Mouse (Mus musculus) midbrain, embryonic 12.5 days (tissue): ENCODE data around the gene Ampd2. TPM values are rescaled to one million over a fixed set of nuclear protein-coding genes. Genes with fewer than 3 reads are reported as not detected.

Experiments
- ATAC-seq: fragments of 200-750 bp; cut with Nextera tagmentation; 2 replicates; pipeline ENCODE4 v1.8.0; 2017; ENCODE audit warnings: low read depth, moderate TSS enrichment, moderate library complexity; ENCODE audit not compliant: low FRiP score
- H3K27ac ChIP-seq: fragments of 300-500 bp; sonication (generic); replicated peaks from 2 replicates; pipeline ENCODE4 v1.5.1; 2016; ENCODE audit warnings: mild to moderate bottlenecking
- H3K27me3 ChIP-seq: fragments of 300-500 bp; sonication (generic); 2 replicates; pipeline ENCODE4 v1.6.1; 2016; ENCODE audit warnings: mild to moderate bottlenecking
- H3K36me3 ChIP-seq: fragments of 300-500 bp; sonication (generic); 2 replicates; pipeline ENCODE4 v1.6.1; 2016
- H3K4me1 ChIP-seq: fragments of 300-500 bp; sonication (generic); 2 replicates; pipeline ENCODE4 v1.6.1; 2016
- H3K4me2 ChIP-seq: fragments of 300-500 bp; sonication (generic); replicated peaks from 2 replicates; pipeline ENCODE4 v1.6.1; 2016; ENCODE audit warnings: mild to moderate bottlenecking, moderate library complexity
- H3K4me3 ChIP-seq: fragments of 300-500 bp; sonication (generic); 2 replicates; pipeline ENCODE4 v1.5.1; 2016; ENCODE audit warnings: mild to moderate bottlenecking
- H3K9ac ChIP-seq: fragments of 300-500 bp; sonication (generic); replicated peaks from 2 replicates; pipeline ENCODE4 v1.6.1; 2016; ENCODE audit warnings: mild to moderate bottlenecking, moderate library complexity
- H3K9me3 ChIP-seq: fragments of 300-500 bp; sonication (generic); 2 replicates; pipeline ENCODE4 v1.6.1; 2016; ENCODE audit warnings: mild to moderate bottlenecking
- WGBS: fragments of 180-500 bp; shearing (Covaris S2); methylation state at CpG from one replicate; pipeline ENCODE4 v1.1.7; 2016; 5-methylcytosine and 5-hydroxymethylcytosine counted together
- polyA plus RNA-seq: library from polyadenylated mRNA; unstranded; fragments of >200 nt; fragmentation: Nextera tagmentation; extraction: Ambion mirVana; gene quantifications from 2 replicates; pipeline ENCODE4 v1.2.1, GENCODE M21; 2016

Ampd2 gene
- polyA plus RNA-seq, 1 experiment from 2014 or later: 51.5 TPM

DNA sequence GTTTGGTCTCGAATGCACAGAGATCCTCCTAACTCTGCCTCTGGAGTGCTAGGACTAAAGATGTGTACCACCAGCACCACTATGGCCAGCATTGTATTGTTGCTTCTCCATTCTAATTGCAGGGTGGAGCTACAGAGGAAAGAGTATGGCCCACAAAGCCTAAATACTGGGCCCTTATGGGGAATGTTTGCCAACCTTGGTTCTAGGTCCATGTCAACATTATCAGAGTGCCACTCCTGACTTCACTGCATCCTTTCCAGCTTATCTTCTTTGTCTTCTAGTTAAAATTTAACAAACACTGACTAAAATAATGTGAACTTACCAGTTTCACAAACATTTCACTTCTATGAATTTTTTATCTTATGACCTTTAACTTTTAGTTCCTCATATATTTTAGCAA lies 59.9 kb downstream of the Ampd2 start:
- Histone ChIP-seq H3K4me1 (no peaks in the 10 kb centered on the region), H3K4me3 (no peak overlapping the region), H3K4me2 (no peak overlapping the region), H3K27ac (no peak overlapping the region), H3K9ac (no peak overlapping the region), H3K36me3 (no peaks in the 10 kb centered on the region), H3K27me3 (no peaks in the 10 kb centered on the region), H3K9me3 (no peaks in the 10 kb centered on the region)
- ATAC-seq: no peak
- 97% methylated on average over 1 of the region's 1 CpGs for WGBS

DNA sequence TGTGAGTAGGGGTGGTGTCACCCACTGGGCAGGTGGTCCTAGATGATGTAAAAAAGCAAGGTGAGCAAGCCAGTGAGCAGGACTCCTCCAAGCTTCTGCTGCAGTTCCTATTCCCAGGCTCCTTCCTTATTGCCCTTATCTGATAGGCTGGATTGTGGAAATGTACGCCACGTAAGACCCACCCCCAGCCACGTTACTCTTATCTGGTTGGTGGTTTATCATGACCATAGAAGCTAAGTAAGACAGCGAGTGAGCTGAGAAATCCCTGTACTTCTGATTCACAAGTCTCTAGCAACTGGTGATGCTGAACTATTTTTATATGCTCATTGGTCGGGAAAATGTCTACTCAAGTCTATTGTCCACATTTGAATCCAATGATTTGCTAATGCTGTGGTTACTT lies 60.4 kb downstream of the Ampd2 start:
- no peaks in the 10 kb centered on the region for H3K27me3 ChIP-seq
- 82% methylated on average over 5 of the region's 5 CpGs for WGBS
- no peak for ATAC-seq

DNA sequence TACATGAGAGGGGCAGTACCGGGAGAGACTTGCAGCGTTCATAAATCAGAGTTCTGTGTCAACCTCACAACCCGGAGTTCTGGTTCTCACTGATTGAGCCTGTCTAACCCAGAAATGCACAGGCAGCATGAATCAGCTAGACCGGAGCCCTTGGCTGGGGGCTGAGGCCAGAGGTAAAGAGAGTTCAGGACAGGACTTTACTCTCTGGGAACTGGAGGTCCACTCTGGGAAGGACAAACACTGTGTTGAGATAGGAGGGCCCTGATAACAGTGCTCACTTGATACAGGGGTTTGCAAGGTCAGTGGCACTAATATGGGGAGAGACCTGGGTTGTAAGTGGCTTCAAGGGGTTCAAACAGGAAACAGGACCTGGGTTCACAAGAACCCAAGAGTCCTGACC lies 61.1 kb downstream of the Ampd2 start:
- ATAC-seq: no peak
- H3K27me3 ChIP-seq: no peaks in the 10 kb centered on the region
- H3K36me3 ChIP-seq: no peaks in the 10 kb centered on the region
- H3K4me2 ChIP-seq: no peak overlapping the region
- no peaks in the 10 kb centered on the region for H3K9me3 ChIP-seq
- H3K27ac ChIP-seq: no peak overlapping the region
- 87% methylated on average over 4 of the region's 4 CpGs for WGBS
- no peaks in the 10 kb centered on the region for H3K4me1 ChIP-seq
- no peak overlapping the region for H3K4me3 ChIP-seq
- H3K9ac ChIP-seq: no peak overlapping the region

More for the DNA sequence above, 60.4 kb downstream of the Ampd2 start:
- Histone ChIP-seq H3K36me3 (no peaks in the 10 kb centered on the region), H3K27ac (no peak overlapping the region), H3K4me1 (no peaks in the 10 kb centered on the region), H3K9ac (no peak overlapping the region), H3K4me3 (no peak overlapping the region), H3K4me2 (no peak overlapping the region), H3K9me3 (no peaks in the 10 kb centered on the region)

Other genes starting within 250 kb of the Ampd2 start
- gene Eps8l3, start 209.4 kb downstream of the Ampd2 start, polyA plus RNA-seq: not detected in 2 replicates
- gene Gstm5, start 190.8 kb downstream of the Ampd2 start, polyA plus RNA-seq: 219 and 231 TPM in 2 replicates
- gene Gstm7, start 154.8 kb downstream of the Ampd2 start, polyA plus RNA-seq: 72.7 and 79.8 TPM in 2 replicates
- gene Gstm6, start 142.9 kb downstream of the Ampd2 start, polyA plus RNA-seq: 10.0 and 12.2 TPM in 2 replicates
- gene Gstm3, start 117.4 kb downstream of the Ampd2 start, polyA plus RNA-seq: not detected in 2 replicates
- gene Gstm2, start 100.2 kb downstream of the Ampd2 start, polyA plus RNA-seq: 10.5 and 15.6 TPM in 2 replicates
- 22.5 and 25.5 TPM in 2 replicates for gene Gstm1, start 68.7 kb downstream of the Ampd2 start, polyA plus RNA-seq
- gene Gstm4, start 41.8 kb downstream of the Ampd2 start, polyA plus RNA-seq: 12.6 and 13.5 TPM in 2 replicates
- 0.41 and 0.50 TPM in 2 replicates for gene Gnat2, start 6.1 kb upstream of the Ampd2 start, polyA plus RNA-seq
- gene Gnai3, start 59.5 kb upstream of the Ampd2 start, polyA plus RNA-seq: 189 and 199 TPM in 2 replicates
- gene Gpr61, start 68.2 kb upstream of the Ampd2 start, polyA plus RNA-seq: 0.80 and 1.0 TPM in 2 replicates
- 7.5 and 9.3 TPM in 2 replicates for gene Amigo1, start 99.7 kb upstream of the Ampd2 start, polyA plus RNA-seq
- gene Cyb561d1, start 114.6 kb upstream of the Ampd2 start, polyA plus RNA-seq: 5.6 TPM in 2 replicates
- 28.9 and 29.8 TPM in 2 replicates for gene Atxn7l2, start 124.3 kb upstream of the Ampd2 start, polyA plus RNA-seq
- gene Sypl2, start 140.0 kb upstream of the Ampd2 start, polyA plus RNA-seq: 1.3 and 2.0 TPM in 2 replicates
- 220 and 232 TPM in 2 replicates for gene Psma5, start 170.3 kb upstream of the Ampd2 start, polyA plus RNA-seq
- 31.2 and 38.5 TPM in 2 replicates for gene Sort1, start 197.4 kb upstream of the Ampd2 start, polyA plus RNA-seq